Mouse (Mus musculus) stomach, postnatal 0 days (tissue): Measurements from ENCODE around the gene Usp31. TPM values are rescaled to one million over a fixed set of nuclear protein-coding genes. Genes with fewer than 3 reads are reported as not detected.
A peak's percentile ranks its signal among the peaks of the same experiment; 100 is the strongest.

Experiments used
- ATAC-seq: fragments of 200-750 bp; cut with Nextera tagmentation; 2 replicates; pipeline ENCODE4 v1.8.0; 2017; ENCODE audit not compliant: low FRiP score, low TSS enrichment
- DNase-seq: peaks from one replicate; pipeline ENCODE4 v3.0.0-alpha.2; 2016; ENCODE audit warnings: low spot score
- H3K27ac ChIP-seq: fragments of 300-500 bp; sonication (generic); replicated peaks from 2 replicates; pipeline ENCODE4 v1.5.1; 2014; ENCODE audit warnings: mild to moderate bottlenecking, control low read depth
- H3K27me3 ChIP-seq: fragments of 300-500 bp; sonication (generic); 2 replicates; pipeline ENCODE4 v1.6.1; 2014; ENCODE audit warnings: low read length; ENCODE audit not compliant: control insufficient read depth, insufficient read depth
- H3K36me3 ChIP-seq: fragments of 300-500 bp; sonication (generic); 2 replicates; pipeline ENCODE4 v1.6.1; 2014; ENCODE audit warnings: low read length, mixed read lengths; ENCODE audit not compliant: control insufficient read depth, insufficient read depth
- H3K4me1 ChIP-seq: fragments of 300-500 bp; sonication (generic); replicated peaks from 2 replicates; pipeline ENCODE4 v1.6.1; 2014; ENCODE audit warnings: antibody characterized with exemption; ENCODE audit not compliant: control insufficient read depth, insufficient read depth
- H3K4me2 ChIP-seq: fragments of 300-500 bp; sonication (generic); replicated peaks from 2 replicates; pipeline ENCODE4 v1.6.1; 2014; ENCODE audit warnings: low read depth, mild to moderate bottlenecking, control low read depth, moderate library complexity
- H3K4me3 ChIP-seq: fragments of 300-500 bp; sonication (generic); 2 replicates; pipeline ENCODE4 v1.5.1; 2014; ENCODE audit warnings: low read depth, low read length, control low read depth
- H3K9ac ChIP-seq: fragments of 300-500 bp; sonication (generic); 2 replicates; pipeline ENCODE4 v1.6.1; 2014; ENCODE audit warnings: mild to moderate bottlenecking, low read length, control low read depth, mixed read lengths
- H3K9me3 ChIP-seq: fragments of 300-500 bp; sonication (generic); 2 replicates; pipeline ENCODE4 v1.6.1; 2016; ENCODE audit warnings: low read length; ENCODE audit not compliant: control insufficient read depth
- CTCF ChIP-seq: IDR thresholded peaks from 2 replicates; pipeline ENCODE4 v1.5.1; 2016; ENCODE audit warnings: antibody characterized with exemption, low read depth, mild to moderate bottlenecking, moderate library complexity
- EP300 ChIP-seq: optimal IDR thresholded peaks from 2 replicates; pipeline ENCODE3; 2016; ENCODE audit warnings: antibody characterized with exemption
- WGBS: fragments of 180-500 bp; shearing (Covaris S2); extraction: QIAGEN DNeasy Blood & Tissue Kit; methylation state at CpG from one replicate; pipeline ENCODE4 v1.1.7; 2014; 5-methylcytosine and 5-hydroxymethylcytosine counted together
- polyA plus RNA-seq: library from polyadenylated mRNA; unstranded; fragments of >200 nt; fragmentation: Nextera tagmentation; extraction: Ambion mirVana; gene quantifications from 2 replicates; pipeline ENCODE4 v1.2.1, GENCODE M21; 2015

Gene Usp31
- polyA plus RNA-seq, 1 experiment from 2014 or later, result 0.70 TPM

- ATAC-seq, result no peak
- Histone ChIP-seq H3K4me2 (no peak overlapping the region), H3K9ac (no peak overlapping the region), H3K27me3 (no peaks in the 10 kb centered on the region), H3K4me3 (no peak overlapping the region), H3K27ac (no peak overlapping the region), H3K9me3 (no peaks in the 10 kb centered on the region), H3K4me1 (no peaks in the 10 kb centered on the region), H3K36me3 (no peaks in the 10 kb centered on the region)
- no peak for DNase-seq
- 90% methylated on average over 5 of the region's 5 CpGs for WGBS
- TF ChIP-seq EP300 (no peak), CTCF (no peak)
These were observed 21.7 kb downstream of the Usp31 start for GRCm38 (mm10) chr7:121685140-121685984.

- no peak overlapping the region for H3K27ac ChIP-seq
- H3K9me3 ChIP-seq, result no peaks in the 10 kb centered on the region
- DNase-seq (no peak), ATAC-seq (no peak)
- no peak overlapping the region for H3K9ac ChIP-seq
- TF ChIP-seq EP300 (no peak), CTCF (peak; percentile 8; the same call in 1 of the 2 replicates)
- 0 out of 2 replicates have a peak, but pooled peaks cover 3% of the 10 kb centered on the region for H3K36me3 ChIP-seq
- no peaks in the 10 kb centered on the region for H3K27me3 ChIP-seq
- H3K4me1 ChIP-seq, result no peaks in the 10 kb centered on the region
- no peak overlapping the region for H3K4me2 ChIP-seq
- no peak overlapping the region for H3K4me3 ChIP-seq
These were observed 25.9 kb downstream of the Usp31 start for GRCm38 (mm10) chr7:121681191-121681590.

- Histone ChIP-seq H3K9me3 (no peaks in the 10 kb centered on the region), H3K27me3 (no peaks in the 10 kb centered on the region), H3K9ac (no peak overlapping the region), H3K36me3 (0 out of 2 replicates have a peak, but pooled peaks cover 3% of the 10 kb centered on the region), H3K4me1 (no peaks in the 10 kb centered on the region), H3K27ac (no peak overlapping the region), H3K4me2 (no peak overlapping the region), H3K4me3 (no peak overlapping the region)
- ATAC-seq (no peak), DNase-seq (no peak)
- 42% methylated on average over 4 of the region's 4 CpGs for WGBS
- no peak for TF ChIP-seq CTCF
These were observed 29.8 kb downstream of the Usp31 start for GRCm38 (mm10) chr7:121677105-121677753.

- no peaks in the 10 kb centered on the region for H3K4me1 ChIP-seq
- WGBS, result 38% methylated on average over 1 of the region's 1 CpGs
- ATAC-seq, result no peak
- DNase-seq, result no peak
- TF ChIP-seq EP300 (no peak), CTCF (no peak)
- no peaks in the 10 kb centered on the region for H3K27me3 ChIP-seq
- H3K9ac ChIP-seq, result no peak overlapping the region
- no peak overlapping the region for H3K27ac ChIP-seq
- H3K4me2 ChIP-seq, result no peak overlapping the region
- H3K9me3 ChIP-seq, result no peaks in the 10 kb centered on the region
- 0 out of 2 replicates have a peak, but pooled peaks cover 7% of the 10 kb centered on the region for H3K36me3 ChIP-seq
- H3K4me3 ChIP-seq, result no peak overlapping the region
These were observed 46.3 kb downstream of the Usp31 start for GRCm38 (mm10) chr7:121660705-121661104.

DNA sequence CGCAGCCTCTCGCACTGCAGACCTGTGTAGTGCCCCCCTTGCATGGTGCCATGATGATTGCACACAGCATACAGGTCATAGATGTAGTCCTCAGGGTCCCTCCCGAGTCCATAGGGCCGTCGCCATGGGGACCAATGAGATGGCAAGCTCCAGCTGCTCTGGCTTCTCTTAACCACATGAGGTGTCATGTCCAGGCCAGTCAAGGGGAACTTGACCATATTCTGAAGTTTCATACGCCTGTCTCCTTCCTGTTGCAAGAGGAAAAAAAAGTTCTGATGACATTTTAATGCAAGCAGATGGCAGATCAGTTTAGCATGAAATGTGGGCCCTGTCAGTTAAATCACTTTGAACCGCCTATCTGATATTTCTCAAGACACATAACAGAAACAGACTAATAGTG lies 48.2 kb downstream of the Usp31 start:
- Histone ChIP-seq H3K27me3 (no peaks in the 10 kb centered on the region), H3K4me1 (no peaks in the 10 kb centered on the region), H3K9ac (no peak overlapping the region), H3K4me2 (no peak overlapping the region), H3K27ac (no peak overlapping the region), H3K9me3 (no peaks in the 10 kb centered on the region), H3K36me3 (0 out of 2 replicates have a peak, but pooled peaks cover 7% of the 10 kb centered on the region), H3K4me3 (no peak overlapping the region)
- ATAC-seq, result no peak
- TF ChIP-seq EP300 (no peak), CTCF (no peak)
- no peak for DNase-seq
- WGBS, result 88% methylated on average over 7 of the region's 7 CpGs

GRCm38 (mm10) chr7:121654675-121655074 lies 52.4 kb downstream of the Usp31 start:
- WGBS, result 89% methylated on average over 2 of the region's 2 CpGs
- no peak overlapping the region for H3K27ac ChIP-seq
- ATAC-seq, result no peak

More at GRCm38 (mm10) chr7:121654675-121655074, 52.4 kb downstream of the Usp31 start:
- no peak for DNase-seq
- H3K9me3 ChIP-seq, result no peaks in the 10 kb centered on the region
- no peak for TF ChIP-seq CTCF
- no peak for TF ChIP-seq EP300
- no peak overlapping the region for H3K4me3 ChIP-seq
- H3K27me3 ChIP-seq, result no peaks in the 10 kb centered on the region
- no peaks in the 10 kb centered on the region for H3K4me1 ChIP-seq
- H3K9ac ChIP-seq, result no peak overlapping the region
- H3K4me2 ChIP-seq, result no peak overlapping the region
- H3K36me3 ChIP-seq, result peaks cover 4% of the 10 kb centered on the region; the same call in 1 of the 2 replicates
